Mouse (Mus musculus): ENCODE results near the gene Cdhr2.

- TF ChIP-seq CTCF (IDR thresholded peaks at IDR 0.05; ENCODE audit: borderline replicate concordance, insufficient read depth, low read depth, low read length), result no peak
- TF ChIP-seq POLR2A (IDR thresholded peaks at IDR 0.05; ENCODE audit: borderline replicate concordance, insufficient read depth, low read length), result no peak
Observed at GRCm38 (mm10) chr13:54664509-54664908, 36.8 kb upstream of the Cdhr2 start.

Data from cerebellum, adult 2 months (tissue).